Mouse (Mus musculus): ENCODE data around the gene Gm10203. TPM values are rescaled to one million over a fixed set of nuclear protein-coding genes. Genes with fewer than 3 reads are reported as not detected.

Gene Gm10203
- polyA plus RNA-seq (2017; shearing (Covaris generic)): not detected

GRCm38 (mm10) chr6:149129870-149130269 is at the start of gene Gm10203:
Gm10203 (plus strand) TSS chr6:149130170.

DNA sequence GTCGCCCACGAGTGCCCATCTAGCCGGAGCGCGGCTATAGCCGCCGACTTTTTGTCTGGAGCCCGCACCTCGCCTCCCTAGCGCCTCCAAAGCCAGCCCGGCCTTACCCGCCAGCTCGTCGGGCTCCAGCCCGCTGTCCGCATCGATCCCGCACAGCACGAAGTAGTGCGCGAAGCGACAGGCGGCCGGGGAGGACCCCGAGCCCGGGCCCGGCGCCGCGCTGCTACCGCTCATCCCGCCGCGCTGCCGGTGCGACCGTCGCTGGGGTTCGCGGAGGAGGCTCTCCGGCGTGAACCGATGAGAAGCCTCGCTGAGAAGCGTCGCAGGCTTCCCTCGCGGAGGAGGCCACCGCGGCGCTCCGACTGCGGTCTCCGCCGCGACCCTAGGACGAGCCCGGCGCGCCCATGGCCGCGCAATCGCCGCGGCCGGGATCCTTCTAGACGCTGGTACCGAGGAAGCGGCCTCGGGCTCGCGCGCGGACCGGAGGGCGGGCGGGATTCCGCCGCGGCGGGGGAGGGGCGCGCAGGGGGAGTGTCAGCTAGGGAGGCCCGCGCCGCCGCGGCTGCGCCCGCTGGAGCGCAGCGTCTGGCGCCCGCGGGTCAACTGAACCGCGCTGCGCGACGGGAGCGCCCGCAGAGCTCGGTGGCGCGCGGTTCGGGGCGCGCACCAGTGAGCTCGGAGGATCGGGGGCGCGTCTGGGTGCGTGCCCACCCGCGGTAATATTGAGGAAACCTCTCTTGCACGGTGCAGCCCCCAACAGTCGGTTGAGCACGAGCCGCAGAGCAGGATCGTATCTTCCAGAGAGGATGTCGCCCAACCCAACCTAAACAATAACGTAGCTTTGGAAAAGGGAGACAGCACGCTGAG is 28.7 kb upstream of the Gm10203 start, which contains the start of gene Dennd5b:
Dennd5b (minus strand) TSS at position 605 of the 867 bp plus-strand sequence.

DNA sequence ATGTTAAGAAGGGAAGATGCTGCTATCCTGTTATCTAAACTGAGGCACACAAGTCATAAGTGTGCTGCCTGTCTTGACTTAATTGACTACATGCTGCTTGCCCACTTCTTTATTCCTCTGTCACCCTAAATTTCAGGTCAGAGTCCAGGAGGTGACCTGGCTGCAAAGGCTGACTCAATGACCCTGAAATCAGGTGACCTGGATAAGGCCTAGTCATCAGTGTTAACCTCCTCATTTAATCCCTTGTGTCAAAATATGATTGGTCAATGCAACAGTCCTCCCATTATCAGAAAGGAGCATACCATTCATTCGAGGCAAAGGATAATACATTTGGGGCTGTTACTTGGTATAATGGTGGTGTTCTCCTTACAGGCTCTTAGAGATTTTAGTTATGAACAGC is 9.5 kb downstream of the Gm10203 start, which contains the start of gene Etfbkmt:
Etfbkmt (plus strand) TSS at position 379 of the 400 bp plus-strand sequence.

Other genes starting within 250 kb of the Gm10203 start
- gene Caprin2, start 233.9 kb upstream of the Gm10203 start, polyA plus RNA-seq (2017; shearing (Covaris generic)): 6.6 TPM
- gene Sinhcaf, start 183.7 kb upstream of the Gm10203 start, polyA plus RNA-seq (2017; shearing (Covaris generic)): 51.5 TPM
- 0.28 TPM for gene Dennd5b, start 28.5 kb upstream of the Gm10203 start, polyA plus RNA-seq (2017; shearing (Covaris generic))
- 80.6 TPM for gene Etfbkmt, start 9.7 kb downstream of the Gm10203 start, polyA plus RNA-seq (2017; shearing (Covaris generic))
- 40.8 TPM for gene Amn1, start 58.5 kb downstream of the Gm10203 start, polyA plus RNA-seq (2017; shearing (Covaris generic))
- 298 TPM for gene Resf1, start 179.2 kb downstream of the Gm10203 start, polyA plus RNA-seq (2017; shearing (Covaris generic))